Mouse (Mus musculus) liver, embryonic 18 days (tissue): ENCODE data around the gene F13a1. TPM values are rescaled to one million over a fixed set of nuclear protein-coding genes. Genes with fewer than 3 reads are reported as not detected.

Source experiments
- polyA plus RNA-seq: library from polyadenylated mRNA; depleted of rRNA; stranded (reverse); fragments of >200 nt; gene quantifications from 2 replicates; pipeline ENCODE4 v1.2.3, GENCODE M21; 2012; rRNA removed

F13a1 gene
- 6.8 and 8.6 TPM in 2 replicates for polyA plus RNA-seq

GRCm38 (mm10) chr13:37050126-37050525, at the start of gene F13a1:
Gene F13a1, minus strand, starts transcription at chr13:37050244.

